Mouse (Mus musculus) embryonic stem cell, embryonic (primary cell): ENCODE results near the gene Dolpp1.

Experiments used
- CTCF ChIA-PET, 4 experiments: fragments of 300-600 bp in 2 of 4; fragments of 350-600 bp in 2 of 4; sonication (Branson Sonifier 250); formaldehyde crosslinking; loops; one replicate each; lab custom pipeline; 2022; ENCODE audit warnings: inconsistent platforms in 2 of 4; lab: Charles Lee
- POLR2A ChIA-PET, 4 experiments: fragments of 300-600 bp in 2 of 4; fragments of 350-600 bp in 2 of 4; sonication (Branson Sonifier 250); formaldehyde crosslinking; loops; one replicate each; lab custom pipeline; 2022; ENCODE audit warnings: antibody characterized with exemption in 4 of 4, inconsistent platforms in 1 of 4; lab: Charles Lee

Dolpp1 gene

DNA sequence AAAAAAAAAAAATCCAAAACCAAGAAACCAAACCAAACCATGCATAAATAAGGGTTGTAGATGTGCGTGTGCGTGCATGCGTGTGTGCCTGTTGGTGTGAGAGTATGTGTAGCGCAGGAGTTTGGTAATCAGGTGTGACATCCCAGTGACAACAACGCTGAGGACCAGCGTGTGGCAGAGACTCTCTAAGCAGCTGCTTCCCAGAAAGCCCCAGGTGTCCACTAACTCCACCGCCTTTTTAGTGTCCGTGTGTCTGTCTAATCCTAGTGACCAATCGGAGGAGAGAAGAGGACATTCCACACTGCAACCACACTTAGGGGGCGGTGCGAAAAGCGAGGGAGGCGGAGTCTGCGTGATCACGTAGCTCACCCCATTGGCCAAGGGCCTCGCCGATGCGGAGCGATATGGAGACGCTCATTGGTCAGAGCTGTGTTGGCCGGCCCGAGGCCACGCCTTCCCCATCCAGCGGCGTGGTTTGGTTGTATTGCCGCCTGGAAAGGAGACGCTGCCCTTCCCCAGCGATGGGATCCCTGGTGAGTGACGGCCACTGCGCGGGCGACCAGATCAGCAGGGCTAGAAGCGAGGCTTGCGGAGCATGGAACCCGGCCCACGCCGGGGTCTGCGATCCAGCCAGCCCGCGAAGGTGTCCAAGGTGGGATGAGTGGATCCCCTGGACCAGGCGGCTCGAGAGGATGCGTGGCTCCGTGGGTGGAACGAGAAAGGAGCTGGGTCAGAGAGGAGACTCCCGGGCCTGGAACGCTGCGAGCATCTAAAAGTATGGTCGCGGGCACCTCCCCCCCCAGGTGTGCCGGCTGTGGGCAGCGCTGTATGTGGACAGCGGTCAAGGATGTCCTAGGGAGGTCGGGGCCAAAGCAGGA is 28.0 kb upstream of the Dolpp1 start, which contains the start of gene Miga2:
Miga2 (plus strand) TSS at position 461 of the 878 bp plus-strand sequence.
- CTCF ChIA-PET, result interaction anchor here (0.5 to 1.8 kb wide), 29 partner anchors 10 to 565 kb away, joined by 3 to 11 read pairs (median 4); partner anchors contain the start of genes Crat (in 1 of the 4), Dolpp1 (in 1 of the 4), Ier5l (in 1 of the 4) and Ptges (in 1 of the 4)
- POLR2A ChIA-PET, result interaction anchor here (0.5 to 3.9 kb wide), 85 partner anchors 8 to 621 kb away, joined by 3 to 21 read pairs (median 4); partner anchors contain the start of genes Crat (in 3 of the 4), Dolpp1 (in 3 of the 4), Ptpa (in 3 of the 4) and Endog (in 1 of the 4)

DNA sequence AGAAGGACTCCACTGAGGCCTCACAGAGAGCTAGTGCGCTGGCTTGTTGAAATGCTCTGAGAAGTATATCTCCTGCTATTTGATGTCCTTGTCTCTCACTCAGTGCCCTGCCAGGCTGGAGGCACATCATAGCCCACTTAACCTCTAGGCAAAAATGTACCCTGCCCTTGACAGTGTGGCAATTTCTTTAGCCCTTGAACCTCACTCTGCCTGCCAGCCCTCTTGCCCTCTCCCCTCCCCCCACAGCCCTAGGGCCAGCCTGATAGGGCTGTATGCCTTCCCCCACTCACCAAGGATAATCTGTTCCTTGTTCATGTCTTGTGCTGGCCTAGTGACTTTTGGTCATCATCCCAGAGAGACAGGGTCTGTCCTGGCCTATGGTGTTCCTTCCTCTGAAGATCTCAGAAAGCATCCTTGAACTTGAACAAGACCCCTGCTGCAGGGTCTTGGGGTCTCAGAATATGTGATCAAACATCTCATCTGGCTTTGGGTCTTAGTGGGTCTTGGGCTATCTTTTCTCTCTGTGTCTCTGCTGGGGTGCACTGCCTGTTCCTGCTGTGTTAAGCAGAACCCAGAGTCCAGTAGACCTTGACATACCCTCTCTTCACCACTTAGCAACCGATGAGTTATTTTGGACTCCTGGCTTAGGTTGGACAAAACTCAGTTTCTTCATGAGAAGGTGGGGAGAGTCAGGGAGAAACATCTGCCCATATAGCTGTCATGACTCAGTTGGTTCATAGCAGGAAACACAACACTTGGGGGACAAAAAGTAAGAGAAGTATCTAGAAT is 26.6 kb upstream of the Dolpp1 start:
- ChIA-PET POLR2A (interaction anchor here in 2 of 4 experiments (1.0 to 3.9 kb wide), 12 partner anchors 8 to 78 kb away, joined by 3 to 20 read pairs (median 12); partner anchors contain the start of gene Dolpp1 (in 2 of the 2)), CTCF (interaction anchor here in 1 of 4 experiments (1.8 kb wide), 1 partner anchor 76 kb away, joined by 5 read pairs; no protein-coding TSS in a partner anchor)

DNA sequence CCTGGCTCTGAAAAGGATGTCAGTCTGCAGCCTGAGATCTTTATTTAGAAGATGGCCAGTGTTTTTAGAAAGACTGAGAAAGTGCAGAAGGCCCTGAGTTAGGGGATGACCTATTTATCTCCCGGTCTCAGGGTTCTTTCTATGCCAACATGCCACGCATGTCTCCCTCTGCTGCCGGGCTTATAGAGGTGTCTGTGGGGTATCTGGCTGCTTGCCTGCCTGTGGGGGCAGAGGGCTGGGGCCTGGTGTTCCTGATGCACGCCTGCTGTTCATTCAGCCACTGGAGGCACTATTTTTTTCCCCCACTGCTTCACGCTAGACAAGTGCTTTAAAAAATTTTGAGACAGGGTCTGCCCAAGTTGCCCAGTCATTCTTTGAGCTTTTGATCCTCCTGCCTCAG is 25.9 kb upstream of the Dolpp1 start:
- POLR2A ChIA-PET, result interaction anchor here in 1 of 4 experiments (1.4 to 1.7 kb wide), 2 partner anchors 11 to 24 kb away, joined by 4 to 6 read pairs; no protein-coding TSS in a partner anchor
- CTCF ChIA-PET, result interaction anchor here in 1 of 4 experiments (0.8 kb wide), 1 partner anchor 178 kb away, joined by 3 read pairs; no protein-coding TSS in a partner anchor

DNA sequence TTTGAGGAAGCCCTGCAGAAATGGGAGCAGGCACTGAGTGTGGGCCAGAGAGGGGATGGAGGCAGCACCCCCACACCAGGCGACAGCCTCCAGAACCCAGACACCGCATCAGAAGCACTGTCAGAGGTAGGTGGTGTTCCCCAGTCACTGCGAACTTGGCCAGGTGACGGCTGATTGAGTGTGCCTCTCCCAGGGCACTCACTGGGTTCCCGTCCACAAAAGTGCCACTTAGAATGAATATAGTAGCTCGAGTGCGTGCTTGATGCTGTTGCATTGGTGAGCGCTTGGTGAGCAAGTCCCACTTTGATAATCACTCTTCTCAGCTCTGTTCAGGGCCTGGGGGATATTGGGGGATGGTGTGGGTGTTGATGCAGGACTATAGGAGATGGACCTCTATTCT is 20.5 kb upstream of the Dolpp1 start:
- ChIA-PET CTCF (interaction anchor here in 1 of 4 experiments (0.7 kb wide), 1 partner anchor 15 kb away, joined by 5 read pairs; no protein-coding TSS in a partner anchor), POLR2A (interaction anchor here in 2 of 4 experiments (0.6 to 1.8 kb wide), 4 partner anchors 14 to 43 kb away, joined by 3 to 4 read pairs (median 4); partner anchors contain the start of gene Crat (in 1 of the 2))

DNA sequence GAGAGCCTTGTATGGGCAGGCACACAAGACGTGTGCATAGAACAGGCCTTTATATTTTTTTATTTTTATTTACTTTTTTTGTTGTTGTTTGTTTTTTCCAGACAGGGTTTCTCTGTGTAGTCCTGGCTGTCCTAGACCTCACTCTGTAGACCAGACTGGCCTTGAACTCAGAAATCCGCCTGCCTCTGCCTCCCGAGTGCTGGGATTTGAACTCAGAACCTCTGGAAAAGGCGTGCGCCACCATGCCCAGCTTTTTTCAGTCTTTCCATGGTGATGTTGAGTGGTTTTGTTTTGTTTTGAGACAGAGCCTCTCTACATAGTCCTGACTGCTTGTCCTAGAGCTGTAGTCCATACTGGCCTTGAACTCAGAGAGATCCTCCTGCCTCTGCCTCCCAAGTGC is 19.3 kb upstream of the Dolpp1 start:
- ChIA-PET POLR2A (interaction anchor here in 3 of 4 experiments (0.6 to 3.5 kb wide), 8 partner anchors 8 to 290 kb away, joined by 3 to 15 read pairs (median 3); partner anchors contain the start of genes Crat (in 1 of the 3), Dolpp1 (in 1 of the 3) and Miga2 (in 1 of the 3)), CTCF (no interaction called here)

DNA sequence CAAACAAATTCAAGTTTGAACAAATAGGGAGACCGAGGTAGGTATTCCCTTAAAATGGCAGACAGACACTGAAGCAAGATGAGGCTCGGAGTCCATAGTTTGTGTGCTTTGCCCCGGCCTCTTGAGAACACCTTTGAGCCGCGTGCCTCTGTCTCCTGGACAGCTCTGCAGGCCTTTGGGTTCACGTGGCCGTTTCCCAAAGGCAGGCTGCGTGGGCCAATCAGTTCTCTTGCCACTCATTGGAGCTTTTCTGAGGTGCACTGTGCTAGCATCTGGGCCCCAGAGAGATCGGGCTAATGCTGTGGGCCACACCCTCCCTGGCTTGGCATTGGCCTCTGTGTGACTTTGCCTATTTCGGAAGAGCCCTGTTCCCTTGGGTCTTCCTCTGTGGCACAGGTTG is 16.2 kb upstream of the Dolpp1 start:
- ChIA-PET CTCF (interaction anchor here in 1 of 4 experiments (0.5 kb wide), 1 partner anchor 15 kb away, joined by 7 read pairs; no protein-coding TSS in a partner anchor), POLR2A (interaction anchor here in 3 of 4 experiments (0.7 to 2.9 kb wide), 8 partner anchors 8 to 40 kb away, joined by 3 to 17 read pairs (median 4); partner anchors contain the start of genes Crat (in 1 of the 3), Dolpp1 (in 1 of the 3), Miga2 (in 1 of the 3) and Ptpa (in 1 of the 3))

DNA sequence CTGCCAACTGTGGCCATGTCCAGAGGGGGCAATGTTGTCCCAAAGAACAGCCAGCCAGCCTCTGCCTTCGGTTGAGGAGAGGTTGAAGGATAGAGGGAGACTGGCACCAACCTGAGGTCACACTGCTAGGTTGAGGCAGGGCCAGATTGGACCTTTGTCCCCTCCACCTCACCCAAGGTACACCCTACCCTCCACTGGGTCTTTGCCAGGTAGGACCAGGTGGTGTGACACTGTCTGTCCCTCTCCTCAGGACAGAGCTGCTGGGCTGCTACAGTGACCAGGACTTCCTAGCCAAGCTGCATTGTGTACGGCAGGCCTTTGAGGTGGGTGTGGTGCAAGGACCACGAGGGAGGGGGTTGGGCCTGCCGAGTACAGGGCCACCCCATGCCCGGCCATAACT is 14.3 kb upstream of the Dolpp1 start:
- ChIA-PET CTCF (interaction anchor here in 1 of 4 experiments (1.5 kb wide), 1 partner anchor 58 kb away, joined by 5 read pairs; no protein-coding TSS in a partner anchor), POLR2A (interaction anchor here in 1 of 4 experiments (1.1 to 1.4 kb wide), 2 partner anchors 10 kb away, joined by 3 to 4 read pairs; no protein-coding TSS in a partner anchor)

DNA sequence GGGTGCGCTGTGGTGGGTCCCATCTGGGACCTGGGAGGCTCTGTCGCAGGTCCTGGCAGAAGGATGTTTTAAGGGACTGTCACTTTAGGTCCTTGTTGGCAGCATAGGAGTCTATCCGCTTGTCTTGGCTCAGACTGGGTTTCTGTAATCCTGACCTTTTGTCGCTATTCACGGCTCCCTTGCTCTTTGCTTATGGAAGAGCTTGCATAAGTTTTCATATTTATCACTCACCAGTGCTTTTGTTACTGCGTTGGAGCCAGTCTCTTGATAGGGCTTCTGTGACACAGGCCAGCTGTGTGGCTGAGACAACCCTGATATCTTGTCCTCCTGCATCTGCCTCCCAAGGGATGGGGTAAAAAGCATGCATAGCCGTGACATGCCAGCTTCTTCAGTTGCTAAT is 12.7 kb upstream of the Dolpp1 start:
- ChIA-PET CTCF (interaction anchor here in 1 of 4 experiments (1.2 kb wide), 1 partner anchor 15 kb away, joined by 4 read pairs; the partner anchor contains the start of gene Miga2), POLR2A (interaction anchor here in 2 of 4 experiments (0.8 to 1.5 kb wide), 4 partner anchors 10 to 33 kb away, joined by 3 read pairs; no protein-coding TSS in a partner anchor)

DNA sequence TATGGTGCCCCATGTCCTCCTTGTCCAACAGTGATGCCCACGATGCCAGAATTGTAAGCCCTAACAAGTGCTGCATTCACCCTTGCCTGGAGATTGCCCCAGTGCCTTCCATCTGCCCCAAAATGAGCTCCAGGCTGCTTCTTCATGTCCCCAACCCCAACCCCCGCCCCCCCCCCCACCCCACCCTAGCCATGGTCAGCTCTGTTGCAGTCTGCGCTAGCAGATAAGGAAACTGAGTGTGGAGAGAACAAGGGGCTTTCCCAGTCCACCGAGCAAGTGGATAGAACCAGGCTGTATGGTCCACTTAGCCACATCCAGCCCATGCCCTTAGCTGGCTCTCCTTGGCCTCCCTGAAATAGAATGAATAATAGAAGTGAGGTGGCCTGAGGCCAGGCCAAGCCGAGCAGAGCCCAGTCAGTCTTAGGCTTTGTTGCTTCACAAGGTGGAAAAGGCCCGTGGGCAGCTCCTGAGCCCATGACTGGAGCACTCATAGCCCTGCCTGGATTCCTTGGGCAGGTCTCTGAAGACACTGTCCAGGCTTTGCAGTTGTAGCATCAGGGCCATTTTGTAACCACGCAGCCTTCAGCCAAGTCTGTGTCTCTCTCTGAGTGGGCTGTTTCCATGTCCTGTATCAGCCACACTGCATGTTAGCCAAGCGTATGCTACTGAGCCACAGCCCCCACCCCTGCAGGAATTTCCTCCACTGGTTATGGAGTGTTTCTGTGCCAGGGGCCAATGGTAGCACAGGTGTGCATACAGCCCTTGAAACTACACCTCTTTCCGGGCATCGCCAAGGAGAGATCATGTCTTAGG is 11.3 kb upstream of the Dolpp1 start:
- POLR2A ChIA-PET, result interaction anchor here in 2 of 4 experiments (0.8 to 1.7 kb wide), 7 partner anchors 10 to 71 kb away, joined by 3 to 7 read pairs (median 3); no protein-coding TSS in a partner anchor
- CTCF ChIA-PET, result interaction anchor here in 1 of 4 experiments (0.8 kb wide), 1 partner anchor 54 kb away, joined by 3 read pairs; no protein-coding TSS in a partner anchor

DNA sequence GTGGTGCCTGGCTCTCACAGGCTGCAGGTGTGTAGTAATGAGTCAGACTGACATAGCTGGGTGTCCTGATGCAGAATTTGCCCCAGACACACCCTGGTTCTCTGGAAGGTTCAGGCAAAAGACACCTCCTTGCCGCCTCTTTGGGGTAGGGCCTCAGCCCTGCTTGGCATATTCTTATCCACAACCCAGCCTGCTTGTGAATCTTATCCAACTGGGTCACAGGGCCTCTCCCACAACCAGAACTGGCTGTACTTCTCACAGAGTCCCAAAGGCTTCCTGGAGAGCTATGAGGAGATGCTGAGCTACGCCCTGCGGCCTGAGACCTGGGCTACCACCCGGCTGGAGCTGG is 10.7 kb upstream of the Dolpp1 start:
- CTCF ChIA-PET, result interaction anchor here in 1 of 4 experiments (0.8 kb wide), 1 partner anchor 54 kb away, joined by 3 read pairs; no protein-coding TSS in a partner anchor
- POLR2A ChIA-PET, result interaction anchor here in 2 of 4 experiments (0.7 to 2.1 kb wide), 11 partner anchors 9 to 234 kb away, joined by 3 to 7 read pairs (median 3); partner anchors contain the start of gene Miga2 (in 1 of the 2)

DNA sequence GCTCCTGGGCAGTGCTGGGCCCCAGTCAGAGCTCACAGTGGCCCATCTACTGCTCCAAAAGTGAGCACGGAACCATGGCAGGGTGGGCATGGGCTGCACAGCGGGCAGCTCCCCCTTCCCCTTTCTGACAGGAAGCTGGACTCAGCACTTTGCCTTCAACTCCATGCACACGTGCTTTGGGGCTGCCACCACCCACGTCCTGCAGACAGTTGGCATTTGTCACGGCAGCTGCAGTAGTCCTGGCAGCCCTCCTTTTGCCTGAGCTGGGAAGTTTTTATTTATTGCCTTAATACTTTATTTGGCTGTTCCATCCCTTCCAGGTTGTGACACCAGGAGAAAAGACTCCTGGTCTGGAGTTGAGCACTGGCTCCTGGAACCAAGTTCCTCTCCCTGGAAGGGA is 7.2 kb upstream of the Dolpp1 start:
- CTCF ChIA-PET, result interaction anchor here in 1 of 4 experiments (1.2 kb wide), 1 partner anchor 16 kb away, joined by 3 read pairs; no protein-coding TSS in a partner anchor

DNA sequence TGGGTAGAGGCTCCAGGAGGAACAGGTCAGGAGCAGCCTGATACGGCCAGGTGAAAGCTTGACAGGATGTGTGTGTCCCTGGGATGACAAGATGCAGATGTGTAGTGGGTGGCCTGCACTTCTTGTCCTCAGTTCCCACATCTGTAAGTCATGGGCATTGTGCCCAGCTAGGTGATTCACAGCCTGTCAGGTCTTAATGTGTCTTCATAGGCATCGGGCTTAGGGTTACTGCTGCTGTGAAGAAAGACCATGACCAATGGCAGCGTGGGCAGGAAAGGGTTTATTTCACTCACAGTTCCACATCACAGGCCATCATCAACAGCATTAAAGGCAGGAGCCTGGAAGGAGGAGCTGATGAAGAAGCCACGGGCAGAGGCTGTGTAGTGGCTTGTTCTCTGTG is 6.5 kb upstream of the Dolpp1 start:
- CTCF ChIA-PET, result no interaction called here

More for the DNA sequence above, 7.2 kb upstream of the Dolpp1 start:
- POLR2A ChIA-PET, result interaction anchor here in 3 of 4 experiments (1.0 to 2.9 kb wide), 12 partner anchors 7 to 197 kb away, joined by 3 to 15 read pairs (median 5); partner anchors contain the start of genes Crat (in 1 of the 3), Dolpp1 (in 1 of the 3), Miga2 (in 1 of the 3) and Ptpa (in 1 of the 3)

DNA sequence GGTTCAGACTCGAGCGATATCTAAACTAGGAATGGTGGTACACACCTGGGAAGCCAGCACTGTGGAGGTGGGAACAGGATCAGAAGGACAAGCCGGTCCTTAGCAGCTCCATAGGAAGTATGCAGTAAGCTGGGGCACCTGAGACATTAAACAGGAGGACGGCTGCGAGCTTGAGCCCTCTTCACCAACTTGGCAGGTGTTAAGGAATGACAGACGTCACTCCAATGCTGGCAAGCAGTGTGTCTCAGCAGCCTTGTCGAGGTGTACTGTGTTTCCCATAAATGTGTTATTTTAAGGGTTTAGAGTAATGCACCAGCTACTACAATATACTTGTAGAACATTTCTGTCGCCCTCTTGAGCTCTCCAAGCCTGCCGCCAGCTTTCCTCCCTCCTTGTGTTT is 5.1 kb upstream of the Dolpp1 start:
- CTCF ChIA-PET, result interaction anchor here in 3 of 4 experiments (0.6 to 0.8 kb wide), 3 partner anchors 16 to 290 kb away, joined by 4 to 5 read pairs (median 5); no protein-coding TSS in a partner anchor

More for the DNA sequence above, 6.5 kb upstream of the Dolpp1 start:
- POLR2A ChIA-PET, result interaction anchor here in 2 of 4 experiments (0.8 to 4.1 kb wide), 11 partner anchors 10 to 198 kb away, joined by 3 to 14 read pairs (median 4); partner anchors contain the start of genes Ptpa (in 2 of the 2), Crat (in 1 of the 2) and Miga2 (in 1 of the 2)

DNA sequence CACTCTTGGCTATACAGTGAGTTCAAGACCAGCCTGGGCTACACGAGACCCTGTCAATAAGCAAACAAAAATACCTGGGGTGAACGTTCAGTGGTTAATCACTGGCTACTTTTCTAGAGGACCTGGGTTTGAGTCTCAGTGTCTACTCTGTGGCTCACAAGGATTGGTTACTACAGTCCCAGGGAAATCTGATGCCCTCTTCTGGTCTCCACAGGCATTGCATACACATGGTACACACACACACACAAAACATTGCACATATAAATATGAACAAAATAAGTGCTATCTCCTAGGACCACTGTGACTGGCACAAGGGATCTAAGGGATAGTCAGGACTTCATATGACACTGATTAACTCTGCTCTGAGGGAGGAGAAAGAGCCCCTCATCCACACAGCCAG is 3.1 kb upstream of the Dolpp1 start:
- POLR2A ChIA-PET, result interaction anchor here in 2 of 4 experiments (0.9 to 4.1 kb wide), 4 partner anchors 10 to 78 kb away, joined by 3 to 14 read pairs (median 3); partner anchors contain the start of gene Miga2 (in 1 of the 2)
- CTCF ChIA-PET, result no interaction called here

More for the DNA sequence above, 5.1 kb upstream of the Dolpp1 start:
- POLR2A ChIA-PET, result interaction anchor here in 3 of 4 experiments (0.6 to 4.1 kb wide), 14 partner anchors 8 to 39 kb away, joined by 3 to 14 read pairs (median 4); partner anchors contain the start of gene Miga2 (in 2 of the 3)
